Mouse (Mus musculus) olfactory bulb, adult 2 months (tissue): ENCODE results near the gene Rabgap1l.

ENCODE experiments used
- CTCF ChIP-seq: fragments of 200-500 bp; IDR thresholded peaks from 2 replicates; pipeline ENCODE4 v1.5.1; 2012; ENCODE audit warnings: low read depth, mild to moderate bottlenecking, low read length, moderate library complexity; ENCODE audit not compliant: insufficient read depth
- POLR2A ChIP-seq: fragments of 200-500 bp; IDR thresholded peaks from 2 replicates; pipeline ENCODE4 v1.6.1; 2012; ENCODE audit warnings: mild to moderate bottlenecking, low read depth, low read length, moderate library complexity; ENCODE audit not compliant: insufficient read depth

- no peak for TF ChIP-seq POLR2A
- TF ChIP-seq CTCF: no peak
Measured at GRCm38 (mm10) chr1:160214171-160214570, 578.8 kb downstream of the Rabgap1l start.
